Mouse (Mus musculus): Measurements from ENCODE around the gene Syt14.

Gene Syt14

GRCm38 (mm10) chr1:192869761-192870160 is 165.8 kb downstream of the Syt14 start:
- no peak for DNase-seq (ENCODE audit: inconsistent age in 2 of 2, low spot score in 1 of 2)

GRCm38 (mm10) chr1:192864440-192864839 is 171.1 kb downstream of the Syt14 start:
- peak in 1 of 2 experiments; percentile 64 for DNase-seq (ENCODE audit: inconsistent age in 2 of 2, low spot score in 1 of 2)

DNA sequence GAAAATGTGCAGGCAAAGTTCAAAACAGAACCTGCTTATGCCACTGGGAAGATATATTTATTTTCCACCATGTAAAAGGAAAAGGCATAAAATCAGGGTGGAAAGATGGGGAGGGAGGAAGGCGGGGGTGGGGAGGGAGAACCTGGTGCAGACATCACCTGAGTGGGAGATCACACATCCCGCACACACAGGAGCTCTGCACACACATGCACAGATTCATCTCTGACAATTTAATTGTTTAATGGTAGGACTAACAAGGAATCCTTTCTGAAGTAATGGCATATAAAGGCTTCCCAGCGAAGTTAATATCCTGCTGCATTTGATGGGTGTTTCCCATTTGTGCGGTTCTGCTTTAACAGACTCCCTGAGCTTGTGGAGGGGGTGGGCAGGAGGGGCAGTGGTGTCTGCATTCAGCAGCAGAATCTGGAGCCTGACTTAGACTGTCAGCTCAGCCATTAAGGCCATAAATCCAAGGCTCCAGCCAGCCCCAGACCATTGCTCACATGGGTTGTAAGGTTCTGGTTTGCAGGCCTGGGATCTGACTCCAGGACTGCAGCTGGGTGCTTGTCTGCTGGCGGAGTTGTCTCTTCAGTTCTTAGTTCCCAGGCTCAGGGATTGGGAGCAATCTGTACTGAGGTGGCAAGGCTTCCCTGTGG is 174.1 kb downstream of the Syt14 start:
- no peak for DNase-seq (ENCODE audit: inconsistent age in 2 of 2, low spot score in 1 of 2)

GRCm38 (mm10) chr1:192860273-192860672 is 175.3 kb downstream of the Syt14 start:
- DNase-seq (ENCODE audit: inconsistent age in 2 of 2, low spot score in 1 of 2) = no peak

GRCm38 (mm10) chr1:192857582-192857981 is 178.0 kb downstream of the Syt14 start:
- DNase-seq (ENCODE audit: inconsistent age in 2 of 2, low spot score in 1 of 2) = peak in 1 of 2 experiments; percentile 46

GRCm38 (mm10) chr1:192856931-192857330 is 178.6 kb downstream of the Syt14 start:
- DNase-seq (ENCODE audit: inconsistent age in 2 of 2, low spot score in 1 of 2) = peak in 1 of 2 experiments; percentile 38

DNA sequence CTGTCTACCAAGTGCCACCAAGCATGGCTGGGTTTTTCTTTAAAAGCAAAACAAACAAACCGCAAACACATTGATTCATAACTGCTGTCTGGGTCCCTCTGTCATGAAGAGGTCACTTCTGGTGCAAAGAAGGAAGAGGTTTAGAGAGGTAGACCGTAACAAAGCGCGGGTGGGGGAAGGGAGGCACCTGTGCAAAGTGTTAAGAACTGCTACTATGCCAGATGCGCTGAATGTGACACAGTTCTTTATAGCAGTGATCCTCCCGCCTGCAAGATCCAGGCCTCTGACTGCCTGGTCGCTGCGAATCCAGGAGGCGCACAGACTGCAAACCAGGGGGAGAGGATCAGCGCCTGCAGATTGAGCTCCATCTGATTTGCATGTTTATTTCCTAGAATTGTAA is 179.2 kb downstream of the Syt14 start:
- peak in 1 of 2 experiments; percentile 47 for DNase-seq (ENCODE audit: inconsistent age in 2 of 2, low spot score in 1 of 2)

DNA sequence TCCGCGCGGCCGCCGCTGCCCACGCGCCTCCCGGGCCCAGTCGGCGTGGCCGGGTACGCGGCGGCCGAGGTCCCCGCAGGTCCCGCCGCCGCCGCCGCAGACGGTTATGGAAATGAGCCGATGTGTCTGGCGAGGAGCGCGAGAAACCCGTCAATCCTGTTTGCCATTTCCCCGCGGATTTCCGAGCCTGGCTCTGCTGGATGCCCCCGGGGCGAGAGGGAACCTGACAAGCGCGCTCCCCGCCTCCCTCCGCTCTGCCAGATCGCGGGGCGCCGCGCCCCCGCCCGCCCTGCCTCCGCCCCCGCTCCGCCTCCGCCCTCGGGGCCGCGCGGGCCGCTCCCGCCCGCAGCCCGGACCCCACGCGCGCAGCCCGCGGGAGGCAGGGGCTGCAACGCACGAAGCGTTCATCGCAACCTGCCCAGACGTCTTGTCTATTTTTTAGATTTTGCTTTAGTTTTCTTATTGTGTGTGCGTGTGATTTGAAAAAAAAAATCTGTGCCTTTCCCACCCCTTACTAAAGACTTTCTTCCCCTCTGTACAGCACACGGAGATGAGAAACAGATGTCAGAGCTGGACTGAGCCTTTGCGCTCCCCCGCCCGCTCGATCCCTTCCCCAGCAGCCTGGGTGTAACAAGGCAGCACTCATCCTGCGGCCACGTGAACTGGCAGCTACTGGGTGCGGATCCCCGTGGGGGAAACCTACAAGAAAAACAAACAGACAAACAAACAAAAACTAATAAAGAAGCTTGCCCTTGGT is 179.9 kb downstream of the Syt14 start, which contains the start of gene Sertad4:
Gene Sertad4, minus strand, starts transcription at position 283 of the 757 bp plus-strand sequence.
- peak; percentile 48 to 84 for DNase-seq (ENCODE audit: inconsistent age in 2 of 2, low spot score in 1 of 2)

DNA sequence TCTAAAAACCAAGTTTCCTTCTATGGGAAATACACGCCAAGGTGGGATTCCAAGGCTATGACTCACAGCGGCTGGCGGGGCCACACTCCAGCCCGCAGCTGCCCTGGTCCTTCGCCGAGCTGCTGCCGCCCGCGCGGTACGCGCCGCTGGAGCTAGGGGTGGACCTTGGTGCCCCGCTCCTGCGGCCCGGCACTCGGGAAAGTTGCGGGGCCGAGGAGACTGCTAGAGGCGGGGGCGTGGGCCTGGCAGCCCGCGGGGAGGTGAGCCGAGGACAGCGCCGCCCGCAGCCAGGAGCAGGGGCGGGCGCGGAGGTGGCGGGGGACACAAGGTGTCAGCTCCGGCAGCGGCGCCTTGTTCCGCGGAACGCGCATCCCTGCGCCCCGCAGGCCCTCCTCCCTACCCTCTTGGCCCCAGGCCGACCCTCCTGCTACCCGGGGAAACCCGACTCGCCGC is 180.7 kb downstream of the Syt14 start:
- peak; percentile 52 to 86 for DNase-seq (ENCODE audit: inconsistent age in 2 of 2, low spot score in 1 of 2)

DNA sequence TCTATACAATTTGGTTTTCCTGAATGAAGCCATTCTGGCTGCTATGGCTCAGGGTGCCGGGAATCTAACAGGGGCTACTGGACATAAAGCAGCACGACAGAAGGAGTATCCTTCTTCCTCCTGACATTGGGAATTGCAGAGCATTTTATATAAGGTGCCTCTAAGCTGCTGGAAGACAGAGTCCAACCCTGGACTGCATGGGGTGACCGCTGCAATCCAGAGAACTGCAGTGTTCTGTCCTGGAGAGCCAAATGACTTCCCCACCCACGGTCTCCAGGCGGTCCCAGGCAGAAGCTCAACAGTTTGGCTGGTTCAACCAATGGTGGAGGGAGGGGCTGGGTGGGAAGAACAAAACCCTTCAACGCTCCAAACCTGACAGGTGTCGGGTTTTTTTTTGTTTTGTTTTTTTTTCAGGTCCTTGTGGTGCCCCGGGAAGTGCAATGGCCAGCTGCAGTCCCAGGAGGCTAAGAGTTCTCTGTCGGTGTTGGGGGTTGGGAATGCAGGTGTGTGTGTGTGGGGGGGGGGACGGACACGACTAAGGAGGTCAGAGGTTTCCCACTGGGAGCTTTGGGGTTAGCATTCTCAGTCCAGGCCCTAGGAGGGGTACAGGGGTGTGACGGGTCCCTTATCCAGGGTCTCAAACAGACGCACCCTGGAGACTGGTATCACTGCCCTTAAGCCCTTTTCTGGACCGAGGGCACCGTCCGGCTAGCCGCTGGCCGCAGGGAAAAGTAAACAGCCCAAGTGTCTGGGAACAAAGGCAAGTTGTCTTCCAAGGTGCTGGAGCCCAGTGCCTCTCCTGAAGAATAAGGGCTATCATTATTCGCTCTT is 181.4 kb downstream of the Syt14 start:
- no peak for DNase-seq (ENCODE audit: inconsistent age in 2 of 2, low spot score in 1 of 2)

GRCm38 (mm10) chr1:192853429-192853828 is 182.1 kb downstream of the Syt14 start:
- DNase-seq (ENCODE audit: inconsistent age in 2 of 2, low spot score in 1 of 2) = no peak

DNA sequence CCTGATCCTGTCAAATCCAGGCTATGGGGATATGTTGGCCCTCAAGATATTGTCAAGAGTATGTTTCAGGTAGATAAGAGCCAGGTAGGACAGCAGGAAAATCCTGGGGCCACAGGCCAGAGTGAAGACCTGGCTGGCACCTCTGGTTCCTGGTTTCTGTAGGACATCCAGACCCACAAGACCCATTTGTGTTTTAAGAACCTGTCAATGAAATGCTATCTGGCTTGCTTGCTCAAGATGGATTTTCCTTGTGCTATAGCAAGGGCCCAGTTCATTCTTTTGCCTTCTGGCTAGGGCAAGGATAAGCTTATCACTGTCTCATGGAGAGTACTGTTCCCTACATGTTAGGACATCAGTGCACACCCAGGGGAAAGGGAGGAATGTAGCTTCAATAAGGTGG is 183.5 kb downstream of the Syt14 start:
- DNase-seq (ENCODE audit: inconsistent age in 2 of 2, low spot score in 1 of 2) = no peak

GRCm38 (mm10) chr1:192851640-192852039 is 183.9 kb downstream of the Syt14 start:
- DNase-seq (ENCODE audit: inconsistent age in 2 of 2, low spot score in 1 of 2) = peak in 1 of 2 experiments; percentile 54

DNA sequence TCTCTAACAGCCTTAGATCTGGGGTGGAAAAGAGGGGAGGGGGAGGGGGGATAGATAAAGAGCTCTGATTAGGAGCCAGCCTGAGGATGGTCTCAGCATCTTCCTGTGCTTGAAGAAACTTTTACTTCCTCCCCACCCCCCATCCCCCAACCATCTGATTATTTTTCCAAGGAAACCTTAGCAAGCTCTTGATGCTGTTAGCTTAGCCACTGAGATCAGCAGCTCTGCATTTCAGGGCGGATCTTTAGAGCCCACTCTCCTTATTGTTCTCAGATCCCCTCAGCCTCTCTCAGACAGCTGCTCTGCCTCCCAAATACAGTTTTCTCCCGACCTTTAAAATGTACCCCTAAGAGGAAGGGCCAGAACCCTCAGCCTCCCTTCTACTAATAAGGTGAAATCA is 184.4 kb downstream of the Syt14 start:
- DNase-seq (ENCODE audit: inconsistent age in 2 of 2, low spot score in 1 of 2) = no peak

DNA sequence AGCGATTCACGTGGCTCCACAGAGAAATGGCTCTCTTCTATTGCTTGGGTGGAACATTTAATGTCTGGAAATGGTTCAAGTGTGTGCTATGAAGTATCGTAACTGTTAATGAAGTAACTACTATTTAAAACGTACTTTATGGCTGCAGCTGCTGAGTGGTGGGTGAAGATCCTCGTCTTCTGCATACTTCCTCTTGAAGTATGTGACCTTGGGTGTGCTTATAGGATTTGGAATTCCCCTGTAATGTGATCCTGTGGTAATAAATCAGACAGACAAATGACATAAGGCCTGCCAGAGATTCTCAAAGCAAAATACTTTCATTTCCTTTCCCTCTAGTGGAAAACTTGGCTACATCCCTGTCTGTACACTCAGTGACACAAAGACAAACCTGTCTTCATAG is 186.0 kb downstream of the Syt14 start:
- DNase-seq (ENCODE audit: inconsistent age in 2 of 2, low spot score in 1 of 2) = no peak

DNA sequence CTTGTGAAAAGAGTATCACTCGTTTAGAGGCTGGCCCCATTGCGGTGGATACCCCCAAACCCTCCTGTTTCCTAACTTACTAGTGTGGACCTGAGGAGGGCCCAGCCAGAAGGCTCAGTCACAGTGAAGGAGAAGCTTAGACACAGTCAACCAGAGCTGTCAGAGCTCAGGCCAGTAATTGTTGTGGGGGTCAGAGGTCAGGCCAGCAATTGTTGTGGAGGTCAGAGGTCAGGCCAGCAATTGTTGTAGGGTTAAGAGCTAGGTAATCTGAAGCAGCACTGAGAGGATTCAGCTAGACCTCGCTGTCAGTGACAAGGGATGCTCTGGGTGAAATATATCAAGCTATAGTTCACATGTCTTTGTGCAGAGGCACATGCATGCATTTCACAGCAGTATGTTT is 188.3 kb downstream of the Syt14 start:
- no peak for DNase-seq (ENCODE audit: inconsistent age in 2 of 2, low spot score in 1 of 2)
